Comparison of ENCODE assay signal across 10 mouse cellular contexts in genomic region chr11:44806589-44806988, GRCm38 (mm10).
A peak's percentile ranks its signal among the peaks of the same experiment; 100 is the strongest.
DNase-seq lines count a peak whose midpoint lies in the region; ATAC-seq and TF ChIP-seq lines count a peak whose summit lies in the region.
"Had no signal": no experiment of that assay in that cellular context is flagged by ENCODE, and none has a peak within 500 bp of the region (broad histone marks: within the 10 kb centered on the region; RNA-seq: fewer than 3 reads in every experiment).

No protein-coding gene starts in this region.

- no peaks in the 10 kb centered on the region for H3K9me3 ChIP-seq in forebrain, embryonic 13.5 days (replicated peaks)
- no peaks in the 10 kb centered on the region for H3K9me3 ChIP-seq in forebrain, embryonic 10.5 days
- no peaks in the 10 kb centered on the region for H3K9me3 ChIP-seq in embryonic facial prominence, embryonic 11.5 days (replicated peaks; ENCODE audit: control insufficient read depth, low read length)
- H3K9me3 ChIP-seq in neural tube, embryonic 15.5 days (replicated peaks), result no peaks in the 10 kb centered on the region

- peaks cover 7% of the 10 kb centered on the region; the same call in 1 of the 2 replicates for H3K4me1 ChIP-seq in forebrain, embryonic 13.5 days
- peaks cover 12% of the 10 kb centered on the region for H3K4me1 ChIP-seq in forebrain, embryonic 10.5 days
- no peaks in the 10 kb centered on the region for H3K4me1 ChIP-seq in embryonic facial prominence, embryonic 11.5 days (ENCODE audit: control insufficient read depth, insufficient read depth, low read length)
- peaks cover 29% of the 10 kb centered on the region for H3K4me1 ChIP-seq in neural tube, embryonic 15.5 days
- no peaks in the 10 kb centered on the region for H3K4me1 ChIP-seq in kidney, adult 2 months (ENCODE audit: control insufficient read depth, insufficient read depth, low read length)

- H3K27me3 ChIP-seq in forebrain, embryonic 13.5 days, result peaks cover 49% of the 10 kb centered on the region
- peaks cover 33% of the 10 kb centered on the region for H3K27me3 ChIP-seq in forebrain, embryonic 10.5 days (ENCODE audit: poor library complexity, severe bottlenecking)
- no peaks in the 10 kb centered on the region for H3K27me3 ChIP-seq in embryonic facial prominence, embryonic 11.5 days (ENCODE audit: control insufficient read depth, insufficient read depth, low read length)
- no peaks in the 10 kb centered on the region for H3K27me3 ChIP-seq in neural tube, embryonic 15.5 days (replicated peaks)
- H3K27me3 ChIP-seq in kidney, adult 2 months (replicated peaks; ENCODE audit: control insufficient read depth, insufficient read depth, low read length), result no peaks in the 10 kb centered on the region

- TF ChIP-seq CTCF in kidney, adult 2 months (conservative IDR thresholded peaks at IDR 0.05; ENCODE audit: insufficient read depth, insufficient read length, low read depth, low read length), result no peak

- H3K36me3 ChIP-seq in forebrain, embryonic 13.5 days (ENCODE audit: poor library complexity, severe bottlenecking), result no peaks in the 10 kb centered on the region
- no peaks in the 10 kb centered on the region for H3K36me3 ChIP-seq in forebrain, embryonic 10.5 days (replicated peaks)
- no peaks in the 10 kb centered on the region for H3K36me3 ChIP-seq in embryonic facial prominence, embryonic 11.5 days (replicated peaks; ENCODE audit: control insufficient read depth, insufficient read depth, low read depth, low read length)
- no peaks in the 10 kb centered on the region for H3K36me3 ChIP-seq in neural tube, embryonic 15.5 days
- H3K36me3 ChIP-seq in kidney, adult 2 months (ENCODE audit: control insufficient read depth, insufficient read depth, low read length), result no peaks in the 10 kb centered on the region

- H3K27ac ChIP-seq in forebrain, embryonic 13.5 days, result no peak overlapping the region
- H3K27ac ChIP-seq in forebrain, embryonic 10.5 days, result no peak overlapping the region
- no peak overlapping the region for H3K27ac ChIP-seq in embryonic facial prominence, embryonic 11.5 days (replicated peaks; ENCODE audit: low read depth, low read length)
- peak overlapping the region; percentile 19; the same call in 1 of the 2 replicates for H3K27ac ChIP-seq in neural tube, embryonic 15.5 days (replicated peaks)
- no peak overlapping the region for H3K27ac ChIP-seq in kidney, adult 2 months (ENCODE audit: insufficient read depth, low read depth, low read length)
- H3K27ac ChIP-seq: macrophage had no signal

- TF ChIP-seq POLR2A in kidney, adult 2 months (IDR thresholded peaks at IDR 0.05; ENCODE audit: low read depth, low read length), result no peak

- 18% methylated on average over 11 of the region's 11 CpGs for WGBS in forebrain, embryonic 13.5 days
- WGBS in forebrain, embryonic 10.5 days, result 18% methylated on average over 11 of the region's 11 CpGs
- 17% methylated on average over 11 of the region's 11 CpGs for WGBS in embryonic facial prominence, embryonic 11.5 days
- WGBS in neural tube, embryonic 15.5 days, result 5% methylated on average over 11 of the region's 11 CpGs
- WGBS in kidney, adult 2 months, result 23% methylated on average over 11 of the region's 11 CpGs

- peak overlapping the region; percentile 2; the same call in 1 of the 2 replicates for H3K4me2 ChIP-seq in forebrain, embryonic 13.5 days
- H3K4me2 ChIP-seq in embryonic facial prominence, embryonic 11.5 days (ENCODE audit: low read depth, low read length), result no peak overlapping the region
- peak overlapping the region; percentile 41 for H3K4me2 ChIP-seq in neural tube, embryonic 15.5 days

- no peak overlapping the region for H3K4me3 ChIP-seq in forebrain, embryonic 13.5 days
- no peak overlapping the region for H3K4me3 ChIP-seq in forebrain, embryonic 10.5 days
- H3K4me3 ChIP-seq in embryonic facial prominence, embryonic 11.5 days (ENCODE audit: low read depth, low read length), result no peak overlapping the region
- H3K4me3 ChIP-seq in neural tube, embryonic 15.5 days (replicated peaks), result no peak overlapping the region
- H3K4me3 ChIP-seq in kidney, adult 2 months (ENCODE audit: insufficient read depth, low read depth, low read length), result no peak overlapping the region

- H3K9ac ChIP-seq in forebrain, embryonic 13.5 days, result no peak overlapping the region
- H3K9ac ChIP-seq in embryonic facial prominence, embryonic 11.5 days (replicated peaks; ENCODE audit: low read length), result no peak overlapping the region
- H3K9ac ChIP-seq in neural tube, embryonic 15.5 days (replicated peaks), result no peak overlapping the region

- DNase-seq in forebrain, embryonic 10.5 days (ENCODE audit: extremely low spot score, low spot score), result no peak
- DNase-seq in embryonic facial prominence, embryonic 11.5 days (ENCODE audit: low spot score), result peak; percentile 41
- DNase-seq in layer of hippocampus, adult 9-11 months, result peak; percentile 31
- DNase-seq in lung, postnatal 36 days, result no peak
- DNase-seq in kidney, adult 2 months, result no peak
- DNase-seq in ovary, postnatal 14 days (ENCODE audit: low spot score), result no peak
- DNase-seq: thymus, postnatal 14 days had no signal

- peak; percentile 63; the same call in 1 of the 2 replicates for ATAC-seq in forebrain, embryonic 13.5 days
- ATAC-seq in embryonic facial prominence, embryonic 11.5 days (replicated peaks; ENCODE audit: insufficient number of reproducible peaks, low FRiP score, low TSS enrichment, low read depth), result no peak; the same call in 1 of the 2 replicates
- ATAC-seq in neural tube, embryonic 15.5 days (ENCODE audit: low FRiP score), result peak; percentile 58; the same call in 1 of the 2 replicates

Comparison
In these comparisons a context has a peak if more than half of its experiments do, and no peak if none do; other contexts are left out.
1. DNase-seq: peak in embryonic facial prominence, embryonic 11.5 days (single experiment) and layer of hippocampus, adult 9-11 months (single experiment); none in forebrain, embryonic 10.5 days (single experiment), lung, postnatal 36 days (single experiment), kidney, adult 2 months (single experiment) and ovary, postnatal 14 days (single experiment).